Mouse (Mus musculus): ENCODE measurements around the gene Sebox.
"Not testable (repeated sequence)": the region's sequence is repeated elsewhere in the genome, so short reads cannot be mapped to it uniquely, and the experiment has no call there.

The Sebox gene

DNA sequence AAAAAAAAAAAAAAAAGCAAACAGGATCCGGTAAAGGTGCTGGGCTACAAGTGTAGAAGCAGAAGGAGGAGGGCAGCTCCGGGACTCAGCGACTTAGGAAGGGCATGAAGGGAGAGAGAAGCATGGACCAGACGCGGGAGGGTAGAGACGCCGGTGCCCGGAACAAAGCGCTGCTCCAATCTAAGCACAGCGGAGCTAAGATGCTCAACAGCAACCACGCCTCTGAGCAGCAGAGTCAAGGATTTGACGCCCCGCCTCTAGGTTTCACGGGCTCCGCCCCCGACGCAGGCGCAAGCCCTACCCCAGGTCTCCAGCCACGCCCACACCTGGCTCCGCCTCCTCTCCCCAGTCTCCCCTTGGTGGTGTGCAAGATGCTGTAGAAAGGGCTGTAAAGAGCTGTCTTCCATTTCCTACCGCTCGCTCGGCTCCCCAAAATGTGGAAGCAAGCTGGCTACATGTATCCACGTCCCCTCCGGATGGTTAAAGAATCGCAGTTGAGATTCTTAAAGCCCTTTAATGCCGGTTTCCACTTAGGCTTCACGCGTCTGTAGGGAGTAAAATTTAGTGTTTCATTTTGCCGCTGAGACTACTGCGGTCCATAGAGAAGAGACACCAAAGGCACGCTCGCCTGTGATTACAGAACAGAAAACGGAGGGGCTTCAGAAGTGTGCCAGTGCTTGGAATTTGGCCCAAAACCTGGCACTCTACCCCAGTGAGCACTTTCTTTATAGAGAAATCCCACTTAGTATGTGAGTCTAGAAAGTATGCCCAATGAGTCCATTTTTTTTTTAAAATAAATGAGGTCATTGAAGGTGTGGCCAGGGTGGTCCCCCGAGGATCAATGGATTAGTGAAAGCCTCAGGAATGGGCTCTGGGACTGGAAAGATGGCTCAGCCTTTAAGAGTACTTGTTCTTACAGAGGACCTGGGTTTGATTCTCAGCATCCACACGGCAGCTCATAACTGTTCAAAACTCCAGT is 5.4 kb upstream of the Sebox start, which contains the start of gene Sarm1:
Gene Sarm1 (minus strand): TSS at position 211 of the 979 bp plus-strand sequence.
- DNase-seq (ENCODE audit: low read depth): peak; percentile 99

DNA sequence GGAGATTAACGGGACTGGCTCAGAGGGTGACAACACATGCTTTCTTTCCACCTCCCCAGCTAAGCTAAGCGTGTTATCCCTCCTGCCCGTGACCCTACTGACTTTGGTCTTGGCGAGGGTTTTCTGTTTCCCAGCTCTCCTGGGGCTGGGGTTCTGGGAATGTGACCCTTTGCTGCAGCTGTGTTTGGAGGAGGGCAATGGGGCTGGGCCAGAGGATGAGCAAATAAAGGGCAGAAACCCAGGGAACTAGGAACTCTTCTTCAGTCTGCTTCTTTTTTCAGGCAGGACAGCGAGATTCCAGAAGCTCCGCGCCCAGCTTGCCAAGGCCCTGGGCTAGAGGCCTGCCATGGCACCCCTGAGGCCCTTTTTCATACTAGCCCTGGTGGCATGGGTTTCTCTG is 4.2 kb upstream of the Sebox start, which contains the start of gene Vtn:
Gene Vtn (plus strand): TSS at position 88 of the 400 bp plus-strand sequence.
- DNase-seq (ENCODE audit: low read depth): no peak

DNA sequence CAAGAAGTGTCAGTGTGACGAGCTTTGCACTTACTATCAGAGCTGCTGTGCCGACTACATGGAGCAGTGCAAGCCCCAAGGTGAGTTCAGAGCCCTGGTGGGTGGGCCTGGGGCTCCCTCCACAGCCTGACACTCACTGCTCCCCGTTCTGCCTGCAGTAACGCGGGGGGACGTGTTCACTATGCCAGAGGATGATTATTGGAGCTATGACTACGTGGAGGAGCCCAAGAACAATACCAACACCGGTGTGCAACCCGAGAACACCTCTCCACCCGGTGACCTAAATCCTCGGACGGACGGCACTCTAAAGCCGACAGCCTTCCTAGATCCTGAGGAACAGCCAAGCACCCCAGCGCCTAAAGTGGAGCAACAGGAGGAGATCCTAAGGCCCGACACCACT is 3.7 kb upstream of the Sebox start:
- no peak for DNase-seq (ENCODE audit: low read depth)

DNA sequence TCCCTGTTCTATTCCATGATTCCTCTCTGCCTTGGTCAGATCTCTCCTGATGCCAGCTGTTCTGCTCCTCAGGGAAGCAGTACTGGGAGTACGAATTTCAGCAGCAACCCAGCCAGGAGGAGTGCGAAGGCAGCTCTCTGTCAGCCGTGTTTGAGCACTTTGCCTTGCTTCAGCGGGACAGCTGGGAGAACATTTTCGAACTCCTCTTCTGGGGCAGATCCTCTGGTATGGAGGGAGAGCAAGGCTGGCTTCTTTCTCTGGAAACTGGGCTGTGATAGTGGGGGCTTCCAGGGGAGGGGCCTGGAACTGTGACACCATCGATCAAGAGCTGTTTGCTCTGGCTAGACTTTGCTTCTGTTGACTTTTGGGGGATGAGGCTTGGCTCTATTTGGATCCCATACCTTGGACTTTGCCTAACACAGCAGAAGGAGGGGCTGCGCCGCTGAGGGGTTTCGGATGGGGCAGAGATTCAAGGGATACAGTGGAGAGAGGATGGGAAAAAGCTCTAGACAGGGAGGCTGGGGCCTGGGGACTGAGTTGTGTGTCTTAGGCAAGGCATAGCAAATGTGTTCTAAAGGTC is 2.5 kb upstream of the Sebox start:
- DNase-seq (ENCODE audit: low read depth): no peak

DNA sequence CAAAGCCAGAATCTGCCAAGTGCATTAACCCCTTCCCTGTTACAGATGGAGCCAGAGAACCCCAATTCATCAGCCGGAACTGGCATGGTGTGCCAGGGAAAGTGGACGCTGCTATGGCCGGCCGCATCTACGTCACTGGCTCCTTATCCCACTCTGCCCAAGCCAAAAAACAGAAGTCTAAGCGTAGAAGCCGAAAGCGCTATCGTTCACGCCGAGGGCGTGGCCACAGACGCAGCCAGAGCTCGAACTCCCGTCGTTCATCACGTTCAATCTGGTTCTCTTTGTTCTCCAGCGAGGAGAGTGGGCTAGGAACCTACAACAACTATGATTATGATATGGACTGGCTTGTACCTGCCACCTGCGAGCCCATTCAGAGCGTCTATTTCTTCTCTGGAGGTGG is 1.7 kb upstream of the Sebox start:
- DNase-seq (ENCODE audit: low read depth): no peak

DNA sequence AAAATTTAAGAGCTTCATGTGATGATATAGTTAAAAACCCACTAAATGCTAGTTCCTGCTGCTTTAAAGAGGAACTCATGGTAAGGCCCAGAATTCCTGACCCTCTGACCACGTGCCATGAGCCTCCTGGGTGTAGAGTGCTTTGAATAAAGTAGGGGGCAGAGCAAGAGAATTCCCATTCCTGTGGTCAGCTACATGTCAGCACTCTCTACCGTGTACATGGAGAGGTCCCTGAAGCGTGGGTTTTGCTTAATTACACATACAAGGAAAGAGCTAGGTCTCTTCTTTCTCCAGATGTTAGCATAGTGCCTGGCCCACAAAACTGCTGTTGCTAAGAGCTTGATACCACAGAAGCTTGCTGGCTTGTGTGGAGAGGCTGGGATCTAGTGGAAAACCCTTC is 2.2 kb downstream of the Sebox start:
- no peak for DNase-seq (ENCODE audit: low read depth)

DNA sequence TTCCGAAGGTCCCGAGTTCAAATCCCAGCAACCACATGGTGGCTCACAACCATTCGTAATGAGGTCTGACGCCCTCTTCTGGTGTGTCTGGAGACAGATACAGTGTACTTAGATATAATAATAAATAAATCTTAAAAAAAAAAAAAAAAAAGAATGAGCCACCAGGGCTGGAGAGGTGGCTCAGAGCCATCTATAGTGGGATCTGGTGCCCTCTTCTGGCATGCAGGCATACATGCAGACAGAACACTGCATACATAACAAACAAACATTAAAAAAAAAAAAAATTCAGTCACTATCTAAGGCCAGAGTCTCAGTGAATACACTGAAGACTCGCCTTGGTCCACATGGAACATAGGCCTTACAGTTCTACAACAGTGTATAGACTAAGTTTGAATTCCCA is 5.9 kb downstream of the Sebox start:
- DNase-seq (ENCODE audit: low read depth): peak; percentile 65

DNA sequence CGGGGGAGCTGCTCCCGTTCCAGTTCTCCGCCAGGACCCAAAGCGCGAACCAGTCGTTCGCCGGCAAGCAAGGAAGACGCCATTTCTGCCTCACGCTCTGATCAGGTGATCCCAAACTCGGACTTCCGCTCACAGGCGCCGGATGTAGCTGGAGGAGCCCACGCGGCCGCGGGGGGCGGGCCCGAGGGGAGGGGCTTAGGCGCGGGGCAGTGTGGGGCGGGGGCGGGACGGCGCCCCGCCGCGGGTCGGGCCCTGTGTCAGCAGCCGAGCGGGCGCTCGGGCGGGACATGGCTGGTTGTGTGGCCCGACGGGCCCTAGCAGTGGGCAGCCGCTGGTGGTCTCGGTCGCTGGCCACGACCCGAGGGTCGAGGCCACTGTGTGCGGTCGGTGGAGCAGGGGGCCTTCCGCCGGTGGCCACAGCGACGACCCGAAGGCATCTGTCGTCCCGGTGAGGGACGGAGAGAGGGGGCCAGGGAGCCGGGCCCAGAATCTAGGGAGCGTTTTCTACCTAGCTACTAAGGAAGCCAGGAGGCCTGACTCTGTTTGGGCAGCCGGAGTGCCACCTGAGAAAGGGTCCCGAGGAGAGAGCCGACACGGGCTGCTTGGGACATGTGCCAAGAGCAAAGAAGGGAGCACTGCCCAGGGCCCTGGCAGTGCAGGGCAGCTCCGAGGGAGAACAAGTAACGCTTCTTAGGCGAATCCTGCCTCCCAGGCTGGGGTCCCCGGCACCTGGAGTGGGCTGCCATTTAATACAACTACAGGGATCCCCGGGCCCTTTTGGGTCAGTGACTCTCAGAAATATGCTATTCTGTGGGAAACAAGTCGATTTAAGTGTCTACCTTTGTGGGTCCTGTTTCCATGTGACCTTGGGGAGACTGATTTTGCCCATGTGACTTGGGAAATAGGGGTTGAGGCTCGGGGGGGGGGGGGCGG is 9.0 kb downstream of the Sebox start, which contains the start of the genes Tmem199 and Poldip2:
Gene Tmem199 (minus strand): TSS at position 148 of the 933 bp plus-strand sequence.
Gene Poldip2 (plus strand): TSS at position 169 of the 933 bp plus-strand sequence.
- DNase-seq (ENCODE audit: low read depth): peak; percentile 96

DNA sequence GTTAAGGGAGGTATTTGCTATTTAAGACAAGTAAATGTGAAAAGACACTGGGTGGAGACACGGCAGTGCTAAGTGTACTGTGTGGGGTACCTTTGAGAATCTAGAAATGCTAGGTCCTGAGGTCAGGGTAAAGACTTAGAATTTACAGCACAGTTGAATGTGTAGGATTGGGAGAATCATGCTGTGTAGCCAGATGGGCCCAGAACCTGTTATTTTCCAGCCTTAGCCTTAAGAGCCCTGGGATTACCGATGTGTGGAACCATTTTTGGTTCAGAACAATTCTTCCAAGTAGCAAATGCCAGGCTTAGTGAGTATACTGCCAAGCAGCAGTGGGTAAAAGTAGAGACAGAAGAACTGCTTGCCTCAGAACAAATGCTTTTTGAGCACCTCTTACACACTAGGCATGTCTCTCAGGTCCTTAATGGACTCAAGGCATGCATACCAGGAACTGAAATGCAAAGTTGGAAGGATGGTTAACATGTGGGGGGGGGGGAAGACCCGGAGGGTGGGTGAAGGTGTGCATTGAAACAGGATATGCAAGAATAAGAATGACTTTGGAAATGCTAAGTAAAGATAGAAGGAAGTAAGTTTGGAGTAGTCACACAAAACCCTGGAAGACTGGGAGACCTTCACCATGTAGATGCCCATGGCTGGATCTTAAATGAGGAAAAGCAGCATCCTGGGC is 10.0 kb downstream of the Sebox start:
- DNase-seq (ENCODE audit: low read depth): no peak

DNA sequence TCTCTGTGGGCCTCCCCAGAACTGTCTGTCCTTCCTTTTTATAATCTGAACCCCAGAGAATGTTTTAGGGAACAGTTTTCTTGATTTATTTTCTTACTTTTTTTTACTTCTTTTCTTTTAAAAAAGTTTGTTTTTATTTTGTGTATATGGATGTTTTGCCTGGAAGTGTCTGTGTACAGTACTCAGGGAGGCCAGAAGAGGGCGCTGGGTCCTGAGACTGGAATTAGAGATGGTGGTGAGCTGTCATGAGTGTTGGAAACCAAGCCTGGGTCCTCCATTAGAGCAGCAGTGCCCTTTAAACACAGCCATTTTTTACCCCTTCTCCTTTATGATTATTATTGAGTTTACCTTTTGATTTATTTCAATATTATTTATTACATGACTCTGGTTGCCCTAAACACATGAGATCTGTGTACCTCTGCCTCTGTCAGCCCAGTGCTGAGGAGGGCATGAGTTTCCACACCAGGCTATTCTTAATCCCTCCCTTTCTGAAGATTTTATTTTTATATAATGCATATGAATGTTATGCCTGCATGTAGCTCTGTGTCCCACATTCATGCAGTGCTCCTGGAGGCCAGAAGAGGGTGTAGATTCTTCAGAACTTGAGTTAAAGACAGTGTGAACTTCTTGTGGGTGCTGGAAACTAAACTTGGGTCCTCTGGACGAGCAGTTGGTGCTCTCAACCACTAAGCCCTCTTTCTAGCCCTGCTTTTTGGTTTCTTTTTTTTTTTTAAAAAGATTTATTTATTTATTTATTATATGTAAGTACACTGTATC is 12.5 kb downstream of the Sebox start:
- peak; percentile 66 for DNase-seq (ENCODE audit: low read depth)

DNA sequence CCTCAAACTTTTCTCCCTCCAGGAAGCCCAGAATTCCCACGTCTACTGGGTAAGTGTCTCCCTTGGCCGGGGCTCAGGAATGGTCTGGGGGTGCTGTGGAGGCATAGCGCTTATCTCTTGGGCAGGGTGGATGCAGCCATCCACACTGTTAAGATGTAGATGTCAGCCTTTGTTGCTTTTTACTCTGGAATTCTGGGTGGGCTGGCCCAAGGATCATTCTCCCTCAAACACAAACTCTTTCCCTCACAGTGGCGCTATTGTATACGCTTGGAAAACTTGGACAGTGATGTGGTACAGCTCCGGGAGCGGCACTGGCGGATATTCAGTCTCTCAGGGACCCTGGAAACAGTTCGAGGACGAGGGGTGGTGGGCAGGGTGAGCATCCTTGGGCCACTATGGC is 15.7 kb downstream of the Sebox start:
- no peak for DNase-seq (ENCODE audit: low read depth)

DNA sequence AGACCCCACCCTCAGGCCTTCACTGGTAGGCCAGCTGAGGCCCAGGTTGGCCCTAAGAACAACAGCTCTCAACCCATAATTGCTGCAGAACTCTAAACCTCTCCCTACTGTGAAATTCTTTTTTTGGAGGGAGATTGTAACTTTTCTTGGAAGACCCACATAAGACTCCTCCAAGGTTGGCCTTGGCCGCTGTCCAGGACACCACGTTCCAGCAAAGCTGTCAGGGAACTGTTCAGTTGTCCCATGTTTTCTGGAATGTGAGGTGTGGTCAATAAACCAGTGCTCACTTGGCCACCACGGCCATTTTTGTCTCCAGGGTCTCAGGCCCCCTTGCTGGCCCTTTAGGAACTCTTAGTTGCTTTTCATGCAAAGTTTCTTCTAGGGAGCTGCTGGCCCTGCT is 18.6 kb downstream of the Sebox start:
- no peak for DNase-seq (ENCODE audit: low read depth)

DNA sequence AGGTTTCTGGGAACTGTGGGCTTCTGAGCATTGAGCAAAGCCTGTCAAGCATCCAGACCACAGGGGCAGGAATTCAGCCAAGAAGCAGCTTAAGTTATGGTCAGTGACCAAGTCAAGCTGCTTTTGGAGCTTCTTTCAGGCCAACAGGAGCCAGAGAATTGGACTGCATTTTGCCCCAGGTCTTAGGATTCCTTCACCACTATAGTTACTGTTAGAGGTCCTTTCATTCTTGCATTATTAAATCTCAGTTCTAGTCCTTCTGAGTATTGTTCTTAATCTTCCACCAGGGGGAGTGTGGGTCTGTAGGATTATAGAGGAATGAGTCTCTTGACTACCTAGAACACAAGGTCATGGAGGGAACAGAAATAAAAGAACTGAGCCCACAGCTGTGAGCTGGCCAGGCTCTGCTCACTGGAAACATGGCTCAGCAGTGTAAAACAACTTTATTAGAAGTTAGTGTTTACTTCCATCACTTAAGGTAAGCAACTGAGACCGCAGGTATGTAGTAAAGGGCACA is 19.3 kb downstream of the Sebox start:
- peak; percentile 70 for DNase-seq (ENCODE audit: low read depth)

DNA sequence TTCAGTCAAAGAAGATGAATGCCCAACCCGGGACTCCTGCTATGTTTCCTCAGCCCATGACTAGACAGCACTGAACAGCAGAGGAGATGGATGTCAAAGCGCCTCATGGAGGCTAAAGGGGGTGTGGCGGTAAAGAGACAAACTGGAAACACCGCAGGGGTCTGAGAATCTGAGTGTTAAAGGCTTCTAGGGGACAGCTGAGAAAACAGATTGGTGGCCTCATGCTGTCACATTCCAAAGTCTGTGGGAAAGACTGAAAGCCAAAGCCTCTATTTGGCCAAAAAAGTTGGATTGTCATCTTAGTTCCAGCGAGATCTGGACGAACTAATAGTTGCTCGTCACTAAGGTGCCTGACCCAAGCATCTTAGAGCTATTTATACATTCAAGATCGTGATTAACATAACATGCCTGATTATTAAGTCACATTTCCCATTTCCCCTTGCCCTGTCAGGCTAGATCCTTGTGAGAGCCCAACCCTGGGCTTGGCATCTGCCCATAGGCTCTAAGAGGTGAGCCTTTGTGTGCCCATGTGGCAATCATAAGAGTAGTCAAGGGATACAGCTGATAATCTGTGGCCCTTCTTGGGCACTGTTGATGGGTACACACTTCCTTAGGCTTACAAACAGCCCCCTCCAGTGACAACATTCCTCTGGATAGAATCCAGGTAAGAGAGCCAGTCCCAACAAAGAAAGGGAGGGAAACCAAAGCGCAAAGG is 20.2 kb downstream of the Sebox start:
- DNase-seq (ENCODE audit: low read depth): no peak

DNA sequence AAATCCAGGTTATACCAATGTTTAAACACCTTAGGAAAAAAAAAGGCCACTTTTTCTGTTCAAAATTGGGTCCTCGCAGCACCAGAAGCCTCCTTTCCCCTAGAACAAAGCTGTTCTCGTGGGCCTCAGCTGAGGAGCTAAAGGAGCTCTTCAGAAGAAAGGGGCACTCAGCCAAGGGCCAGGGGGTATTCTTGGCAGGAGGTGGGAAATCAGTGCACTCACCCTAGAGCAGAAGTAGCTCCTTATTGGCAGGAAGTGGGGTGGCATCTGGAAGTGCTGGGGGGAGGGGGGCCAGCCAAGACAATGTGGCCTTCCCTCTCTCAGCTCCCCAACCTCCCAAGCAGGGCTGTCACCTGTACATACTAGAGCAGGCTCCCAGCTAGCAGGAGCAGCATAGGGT is 21.6 kb downstream of the Sebox start:
- no peak for DNase-seq (ENCODE audit: low read depth)

DNA sequence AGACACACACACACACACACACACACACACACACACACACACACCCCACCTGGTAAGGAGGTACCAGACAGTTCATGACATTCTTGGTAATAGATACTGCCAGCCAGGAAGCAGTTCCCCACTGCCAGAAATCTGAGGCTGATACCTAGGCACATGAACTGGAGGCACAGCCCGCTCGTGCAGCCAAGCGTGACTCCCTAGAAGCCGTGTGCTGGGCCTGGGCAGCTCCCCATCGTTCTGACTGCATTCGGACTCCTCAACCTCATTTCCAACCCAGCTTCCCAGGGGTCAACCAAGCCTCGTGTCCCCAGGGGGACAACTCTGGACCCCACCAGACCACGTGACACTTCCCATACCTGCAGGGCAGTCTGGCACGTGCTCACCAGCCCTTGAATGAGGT is 25.5 kb downstream of the Sebox start:
- DNase-seq (ENCODE audit: low read depth): no peak

DNA sequence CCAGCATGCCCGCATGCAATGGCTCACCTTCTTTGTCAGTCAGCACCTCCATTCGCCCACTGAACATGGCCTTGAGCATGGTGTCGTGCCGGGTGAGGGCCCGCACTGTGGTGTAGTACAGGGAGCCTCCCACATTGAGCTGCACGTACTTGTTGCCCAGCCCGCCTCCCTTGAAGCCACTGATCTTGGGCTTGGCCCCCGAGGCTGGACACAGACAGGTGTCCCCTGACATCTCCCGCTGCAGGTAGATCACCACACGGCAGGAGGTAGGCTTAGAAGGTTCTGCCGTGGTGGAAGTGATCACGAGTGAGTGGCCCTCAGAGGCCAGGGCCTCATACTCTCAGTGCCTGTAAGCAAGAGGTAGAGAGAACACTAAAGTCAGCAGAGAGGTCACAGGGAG is 26.8 kb downstream of the Sebox start:
- no peak for DNase-seq (ENCODE audit: low read depth)

DNA sequence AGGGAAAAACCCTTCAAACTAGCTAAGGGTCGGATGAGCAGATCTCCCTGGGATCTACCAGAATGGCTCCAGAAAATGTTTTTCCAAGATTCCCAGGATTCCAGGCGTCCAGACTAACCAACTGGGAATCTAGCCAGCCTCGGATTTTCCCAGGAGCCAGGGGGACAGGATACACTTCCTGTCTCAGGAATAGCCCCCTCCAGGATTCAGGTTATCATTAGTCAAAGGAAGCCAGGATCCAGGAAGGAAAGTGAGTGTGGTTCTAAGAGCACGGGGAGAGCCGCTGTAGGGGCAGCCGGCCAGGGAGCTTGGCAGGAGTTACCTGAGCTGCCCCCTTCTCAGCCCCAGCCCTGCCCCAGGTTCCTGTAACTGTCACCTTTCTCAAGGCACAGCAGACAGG is 27.8 kb downstream of the Sebox start:
- no peak for DNase-seq (ENCODE audit: low read depth)

DNA sequence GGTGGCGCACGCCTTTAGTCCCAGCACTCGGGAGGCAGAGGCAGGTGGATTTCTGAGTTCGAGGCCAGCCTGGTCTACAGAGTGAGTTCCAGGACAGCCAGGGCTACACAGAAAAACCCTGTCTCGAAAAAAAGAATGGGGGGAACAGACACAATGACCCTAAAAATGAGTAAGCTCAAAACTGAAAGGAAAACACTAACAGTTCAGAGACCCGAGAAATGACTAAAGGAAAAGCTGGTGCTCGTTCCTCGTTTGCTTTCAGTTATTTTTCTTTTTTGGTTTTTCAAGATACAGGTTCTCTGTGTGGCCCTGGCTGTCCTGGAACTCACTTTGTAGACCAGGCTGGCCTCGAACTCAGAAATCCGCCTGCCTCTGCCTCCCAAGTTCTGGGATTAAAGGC is 28.3 kb downstream of the Sebox start:
- DNase-seq (ENCODE audit: low read depth): not testable (repeated sequence)

DNA sequence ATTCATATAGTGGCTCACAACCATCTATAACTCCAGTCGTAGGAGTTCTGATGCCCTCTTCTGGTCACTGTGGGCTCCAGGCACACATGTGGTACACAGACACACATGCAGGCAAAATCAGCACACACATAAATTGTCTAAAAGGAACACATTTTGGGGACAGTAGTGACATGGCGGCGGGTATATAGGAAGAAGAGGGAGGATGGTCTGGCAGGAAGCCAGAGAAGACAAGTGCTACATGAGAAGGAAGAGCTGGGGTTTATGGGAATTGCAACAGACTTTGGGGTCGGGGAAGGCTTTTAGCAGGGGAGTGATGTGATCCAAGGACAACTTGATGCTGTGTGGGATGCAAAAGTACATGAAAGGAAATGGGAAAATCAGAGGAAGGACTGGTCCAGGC is 31.3 kb downstream of the Sebox start:
- DNase-seq (ENCODE audit: low read depth): no peak

Data from induced T-regulatory cell, adult 2 months (primary cell).